Comparison of ENCODE assay signal across 8 mouse cellular contexts in genomic region chr13:55105045-55105952, GRCm38 (mm10). TPM values are rescaled to one million over a fixed set of nuclear protein-coding genes. Genes with fewer than 3 reads are reported as not detected.
DNase-seq lines count a peak whose midpoint lies in the region; ATAC-seq and TF ChIP-seq lines count a peak whose summit lies in the region.

Zfp346 (plus strand) TSS chr13:55105311.

- peak; percentile 97 for DNase-seq in MN1 (ENCODE audit: low spot score)
- peak; percentile 98 for DNase-seq in cerebellum, adult 9-10 months
- peak; percentile 97 for DNase-seq in hindbrain, embryonic 10.5 days (ENCODE audit: low spot score)
- DNase-seq in layer of hippocampus, adult 9-11 months, result peak; percentile 97
- peak; percentile 99 for DNase-seq in lung, postnatal 0 days (ENCODE audit: low spot score)
- peak; percentile 96 for DNase-seq in ovary, postnatal 14 days (ENCODE audit: low spot score)
- DNase-seq in thymus, postnatal 14 days, result peak; percentile 97

- no peak for TF ChIP-seq EP300 in lung, postnatal 0 days (IDR thresholded peaks at IDR 0.05)

- H3K27ac ChIP-seq in hindbrain, embryonic 10.5 days, result peak within 1 kb of the TSS; percentile 94
- H3K27ac ChIP-seq in lung, postnatal 0 days (ENCODE audit: low read length), result peak within 1 kb of the TSS; percentile 81

- peak within 1 kb of the TSS; percentile 68 for H3K4me2 ChIP-seq in lung, postnatal 0 days (replicated peaks; ENCODE audit: low read depth, low read length)

- H3K9me3 ChIP-seq in hindbrain, embryonic 10.5 days, result peaks cover 3% of the 10 kb centered on the region; the same call in 1 of the 2 replicates
- H3K9me3 ChIP-seq in lung, postnatal 0 days (ENCODE audit: low read length), result no peaks in the 10 kb centered on the region

- peak within 1 kb of the TSS; percentile 83 for H3K4me3 ChIP-seq in hindbrain, embryonic 10.5 days
- H3K4me3 ChIP-seq in lung, postnatal 0 days (ENCODE audit: low read depth, low read length), result peak within 1 kb of the TSS; percentile 71

- peaks cover 15% of the 10 kb centered on the region for H3K4me1 ChIP-seq in hindbrain, embryonic 10.5 days (replicated peaks)
- H3K4me1 ChIP-seq in lung, postnatal 0 days (ENCODE audit: insufficient read depth, low read depth, low read length), result peaks cover 6% of the 10 kb centered on the region; the same call in 1 of the 2 replicates

- H3K9ac ChIP-seq in lung, postnatal 0 days (replicated peaks; ENCODE audit: low read depth), result peak within 1 kb of the TSS; percentile 57

- H3K27me3 ChIP-seq in hindbrain, embryonic 10.5 days (ENCODE audit: insufficient read depth, poor library complexity, severe bottlenecking), result no peaks in the 10 kb centered on the region
- H3K27me3 ChIP-seq in lung, postnatal 0 days (replicated peaks; ENCODE audit: insufficient read depth, low read length), result no peaks in the 10 kb centered on the region

- H3K36me3 ChIP-seq in hindbrain, embryonic 10.5 days, result peaks cover 27% of the 10 kb centered on the region
- no peaks in the 10 kb centered on the region for H3K36me3 ChIP-seq in lung, postnatal 0 days (ENCODE audit: insufficient read depth, low read length)

- WGBS in hindbrain, embryonic 10.5 days, result under 1% methylated on average over 66 of the region's 66 CpGs
- WGBS in lung, postnatal 0 days, result under 1% methylated on average over 56 of the region's 66 CpGs

- ATAC-seq in frontal cortex, adult (ENCODE audit: low TSS enrichment), result peak; percentile 91
- peak; percentile 98 for ATAC-seq in lung, postnatal 0 days

- TF ChIP-seq CTCF in lung, postnatal 0 days (IDR thresholded peaks at IDR 0.05), result peak; percentile 62

RNA-seq across cellular contexts. Expression of gene Zfp346, which starts in this region (rescaled TPM):
- 23.5 and 24.9 TPM in 2 replicates for polyA plus RNA-seq in hindbrain, embryonic 10.5 days (2016; fragmentation: Nextera tagmentation; extraction: Ambion mirVana)
- 6.9 and 7.9 TPM in 2 replicates for polyA plus RNA-seq in lung, postnatal 0 days (2015; fragmentation: Nextera tagmentation; extraction: Ambion mirVana)

Comparison
In these comparisons a context has a peak if more than half of its experiments do, and no peak if none do; other contexts are left out.
1. Peak in every context shown above with its lines: DNase-seq, ATAC-seq, H3K4me3 ChIP-seq and H3K27ac ChIP-seq.